Mouse (Mus musculus) midbrain, embryonic 11.5 days (tissue): ENCODE measurements at regions not wholly inside any gene's neighbourhood (a gene's known extent, or its start where the extent isn't known, plus 50 kb on each side); places are given as distances from the start of the nearest gene placed in this dataset.

Experiments
- ATAC-seq: fragments of 200-750 bp; cut with Nextera tagmentation; 2 replicates; pipeline ENCODE4 v1.8.0; 2017; ENCODE audit warnings: moderate TSS enrichment, moderate library complexity; ENCODE audit not compliant: low FRiP score
- DNase-seq: peaks from one replicate; pipeline ENCODE4 v3.0.0; 2015; ENCODE audit warnings: low spot score; ENCODE audit errors: missing footprints
- H3K27ac ChIP-seq: fragments of 300-500 bp; sonication (generic); 2 replicates; pipeline ENCODE4 v1.5.1; 2014; ENCODE audit warnings: low read depth, low read length
- H3K27me3 ChIP-seq: fragments of 300-500 bp; sonication (generic); 2 replicates; pipeline ENCODE4 v1.6.1; 2014; ENCODE audit warnings: mild to moderate bottlenecking, low read length, moderate library complexity, mixed read lengths; ENCODE audit not compliant: control insufficient read depth, insufficient read depth
- H3K36me3 ChIP-seq: fragments of 300-500 bp; sonication (generic); 2 replicates; pipeline ENCODE4 v1.6.1; 2014; ENCODE audit warnings: mild to moderate bottlenecking, low read length, moderate library complexity, mixed read lengths; ENCODE audit not compliant: control insufficient read depth, insufficient read depth
- H3K4me1 ChIP-seq: fragments of 300-500 bp; sonication (generic); 2 replicates; pipeline ENCODE4 v1.6.1; 2014; ENCODE audit warnings: low read length; ENCODE audit not compliant: control insufficient read depth, insufficient read depth
- H3K4me2 ChIP-seq: fragments of 300-500 bp; sonication (generic); 2 replicates; pipeline ENCODE4 v1.6.1; 2014; ENCODE audit warnings: mild to moderate bottlenecking, moderate library complexity
- H3K4me3 ChIP-seq: fragments of 300-500 bp; sonication (generic); 2 replicates; pipeline ENCODE4 v1.5.1; 2014; ENCODE audit warnings: low read depth, low read length
- H3K9ac ChIP-seq: fragments of 300-500 bp; sonication (generic); 2 replicates; pipeline ENCODE4 v1.6.1; 2014; ENCODE audit warnings: low read length
- H3K9me3 ChIP-seq: fragments of 300-500 bp; sonication (generic); 2 replicates; pipeline ENCODE4 v1.6.1; 2016; ENCODE audit warnings: low read length; ENCODE audit not compliant: control insufficient read depth
- WGBS: fragments of 180-500 bp; shearing (Covaris S2); extraction: QIAGEN DNeasy Blood & Tissue Kit; methylation state at CpG from one replicate; pipeline ENCODE4 v1.1.7; 2014; 5-methylcytosine and 5-hydroxymethylcytosine counted together

- DNase-seq: no peak
- Histone ChIP-seq H3K27me3 (no peaks in the 10 kb centered on the region), H3K4me2 (no peak overlapping the region), H3K9me3 (no peaks in the 10 kb centered on the region), H3K27ac (no peak overlapping the region), H3K4me3 (no peak overlapping the region), H3K36me3 (no peaks in the 10 kb centered on the region), H3K9ac (no peak overlapping the region), H3K4me1 (no peaks in the 10 kb centered on the region)
- WGBS: 73% methylated on average over 2 of the region's 2 CpGs
- no peak for ATAC-seq
Measured at GRCm38 (mm10) chr3:61740088-61740487, 374.3 kb upstream of the B430305J03Rik start.

- Histone ChIP-seq H3K27ac (no peak overlapping the region), H3K4me3 (no peak overlapping the region), H3K9me3 (no peaks in the 10 kb centered on the region), H3K36me3 (no peaks in the 10 kb centered on the region), H3K4me2 (no peak overlapping the region), H3K4me1 (no peaks in the 10 kb centered on the region), H3K9ac (no peak overlapping the region), H3K27me3 (no peaks in the 10 kb centered on the region)
- ATAC-seq (0 out of 2 replicates have a peak, but pooled peaks have one; percentile 33), DNase-seq (no peak)
- 70% methylated on average over 1 of the region's 1 CpGs for WGBS
Measured at GRCm38 (mm10) chr3:61738528-61738927, 372.8 kb upstream of the B430305J03Rik start.

- no peak overlapping the region for H3K9ac ChIP-seq
- H3K4me3 ChIP-seq: no peak overlapping the region
- no peak for DNase-seq
- ATAC-seq: no peak
- H3K27ac ChIP-seq: no peak overlapping the region
- no peak overlapping the region for H3K4me2 ChIP-seq
- no peaks in the 10 kb centered on the region for H3K36me3 ChIP-seq
- 84% methylated on average over 2 of the region's 2 CpGs for WGBS
- H3K9me3 ChIP-seq: no peaks in the 10 kb centered on the region
- H3K27me3 ChIP-seq: no peaks in the 10 kb centered on the region
- H3K4me1 ChIP-seq: no peaks in the 10 kb centered on the region
Measured at GRCm38 (mm10) chr3:61716785-61717184, 351.0 kb upstream of the B430305J03Rik start.

- WGBS: 75% methylated on average over 4 of the region's 4 CpGs
- ATAC-seq: no peak
- no peaks in the 10 kb centered on the region for H3K4me1 ChIP-seq
Measured at GRCm38 (mm10) chr3:61687933-61688705, 322.4 kb upstream of the B430305J03Rik start.

GRCm38 (mm10) chr3:61670874-61671273 is 305.1 kb upstream of the B430305J03Rik start:
- no peak for ATAC-seq
- 79% methylated on average over 1 of the region's 1 CpGs for WGBS

More at GRCm38 (mm10) chr3:61687933-61688705, 322.4 kb upstream of the B430305J03Rik start:
- Histone ChIP-seq H3K9me3 (no peaks in the 10 kb centered on the region), H3K4me3 (no peak overlapping the region), H3K27me3 (no peaks in the 10 kb centered on the region), H3K4me2 (no peak overlapping the region), H3K9ac (no peak overlapping the region), H3K36me3 (no peaks in the 10 kb centered on the region), H3K27ac (no peak overlapping the region)
- no peak for DNase-seq

GRCm38 (mm10) chr3:61656143-61656542 is 290.4 kb upstream of the B430305J03Rik start:
- DNase-seq (no peak), ATAC-seq (no peak)
- 79% methylated on average over 2 of the region's 2 CpGs for WGBS

More at GRCm38 (mm10) chr3:61670874-61671273, 305.1 kb upstream of the B430305J03Rik start:
- Histone ChIP-seq H3K4me1 (no peaks in the 10 kb centered on the region), H3K27ac (no peak overlapping the region), H3K27me3 (no peaks in the 10 kb centered on the region), H3K9ac (no peak overlapping the region), H3K4me3 (no peak overlapping the region), H3K36me3 (no peaks in the 10 kb centered on the region), H3K4me2 (no peak overlapping the region), H3K9me3 (no peaks in the 10 kb centered on the region)
- no peak for DNase-seq

GRCm38 (mm10) chr3:61628535-61628934 is 262.8 kb upstream of the B430305J03Rik start:
- H3K27me3 ChIP-seq: no peaks in the 10 kb centered on the region
- DNase-seq (no peak), ATAC-seq (no peak)
- no peak overlapping the region for H3K9ac ChIP-seq
- H3K27ac ChIP-seq: no peak overlapping the region
- no peaks in the 10 kb centered on the region for H3K36me3 ChIP-seq
- H3K4me2 ChIP-seq: no peak overlapping the region
- no peaks in the 10 kb centered on the region for H3K9me3 ChIP-seq
- no peak overlapping the region for H3K4me3 ChIP-seq
- no peaks in the 10 kb centered on the region for H3K4me1 ChIP-seq

More at GRCm38 (mm10) chr3:61656143-61656542, 290.4 kb upstream of the B430305J03Rik start:
- Histone ChIP-seq H3K4me1 (no peaks in the 10 kb centered on the region), H3K27me3 (no peaks in the 10 kb centered on the region), H3K9ac (no peak overlapping the region), H3K27ac (no peak overlapping the region), H3K9me3 (no peaks in the 10 kb centered on the region), H3K4me2 (no peak overlapping the region), H3K4me3 (no peak overlapping the region), H3K36me3 (no peaks in the 10 kb centered on the region)

- DNase-seq: no peak
- ATAC-seq: no peak
- H3K4me1 ChIP-seq: no peaks in the 10 kb centered on the region
- H3K9me3 ChIP-seq: no peaks in the 10 kb centered on the region
- no peak overlapping the region for H3K27ac ChIP-seq
- WGBS: 56% methylated on average over 3 of the region's 3 CpGs
- H3K4me3 ChIP-seq: no peak overlapping the region
- H3K36me3 ChIP-seq: no peaks in the 10 kb centered on the region
- no peak overlapping the region for H3K9ac ChIP-seq
- no peak overlapping the region for H3K4me2 ChIP-seq
- no peaks in the 10 kb centered on the region for H3K27me3 ChIP-seq
Measured at GRCm38 (mm10) chr3:61628099-61628498, 262.3 kb upstream of the B430305J03Rik start.

- DNase-seq: no peak
- no peak overlapping the region for H3K4me3 ChIP-seq
- peak; percentile 50 for ATAC-seq
- no peak overlapping the region for H3K27ac ChIP-seq
- H3K9me3 ChIP-seq: no peaks in the 10 kb centered on the region
- H3K36me3 ChIP-seq: no peaks in the 10 kb centered on the region
- WGBS: 59% methylated on average over 4 of the region's 4 CpGs
- H3K4me2 ChIP-seq: no peak overlapping the region
- H3K4me1 ChIP-seq: no peaks in the 10 kb centered on the region
- H3K9ac ChIP-seq: no peak overlapping the region
- no peaks in the 10 kb centered on the region for H3K27me3 ChIP-seq
Measured at GRCm38 (mm10) chr3:61623954-61624487, 258.3 kb upstream of the B430305J03Rik start.
